Mouse (Mus musculus) cerebellum, adult 2 months (tissue): ENCODE data around the gene Srrm3.

Experiments
- CTCF ChIP-seq: fragments of 200-500 bp; IDR thresholded peaks from 2 replicates; pipeline ENCODE4 v1.5.1; 2011; ENCODE audit warnings: low read depth, mild to moderate bottlenecking, control low read depth, low read length, moderate library complexity, borderline replicate concordance; ENCODE audit not compliant: insufficient read depth
- POLR2A ChIP-seq: fragments of 200-500 bp; IDR thresholded peaks from 2 replicates; pipeline ENCODE4 v1.6.1; 2011; ENCODE audit warnings: low read length, control low read depth, borderline replicate concordance; ENCODE audit not compliant: insufficient read depth

DNA sequence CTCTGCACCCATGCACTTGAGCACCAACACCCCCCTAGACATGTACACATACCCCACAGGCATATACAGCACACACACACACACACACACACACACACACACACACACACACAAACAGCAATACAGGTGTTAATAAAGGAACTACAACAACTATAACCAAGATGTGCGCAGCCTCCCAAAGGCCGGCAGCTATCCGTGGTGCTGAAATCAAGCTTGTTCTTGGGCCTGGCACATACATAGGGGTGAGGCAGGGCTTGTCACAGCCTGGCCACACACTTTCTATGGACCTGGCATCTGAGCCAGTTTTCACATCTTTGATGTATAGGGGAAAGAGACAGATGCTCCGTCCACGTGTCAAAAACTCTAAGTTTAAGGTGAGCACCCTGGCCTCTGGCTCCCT, 36.7 kb downstream of the Srrm3 start:
- TF ChIP-seq CTCF: no peak
- no peak for TF ChIP-seq POLR2A
